Mouse (Mus musculus): ENCODE data around the gene Amz1. TPM values are rescaled to one million over a fixed set of nuclear protein-coding genes. Genes with fewer than 3 reads are reported as not detected.
A peak's percentile ranks its signal among the peaks of the same experiment; 100 is the strongest.

Amz1 gene
- polyA plus RNA-seq (2015; fragmentation: Nextera tagmentation; extraction: Ambion mirVana), result 1.00 and 1.2 TPM in 2 replicates

DNA sequence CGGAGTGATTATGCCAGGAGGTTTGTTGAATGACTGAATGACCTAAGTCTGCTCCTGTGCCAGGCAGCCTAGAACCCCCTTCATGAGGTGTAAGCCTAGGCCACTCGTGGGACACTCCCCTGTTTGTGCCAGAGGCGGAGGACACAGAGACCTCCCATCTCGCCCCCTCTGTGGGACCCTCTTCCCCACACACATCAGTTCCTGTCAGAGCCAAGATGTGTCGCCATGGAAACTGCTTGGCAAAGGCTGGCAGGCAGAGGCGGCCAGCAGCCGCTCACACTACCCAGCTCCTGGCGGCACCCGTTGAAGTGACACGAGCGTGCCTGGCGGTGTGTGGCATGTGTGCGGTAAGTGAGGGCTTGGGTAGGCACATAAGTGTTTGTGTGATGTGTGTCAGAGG, at the start of gene Amz1:
TSS of gene Amz1 (plus strand) at position 306 of the 400 bp plus-strand sequence.
- H3K27ac ChIP-seq (ENCODE audit: low read length), result no peak within 1 kb of the TSS

GRCm38 (mm10) chr5:140675079-140675478, 48.8 kb upstream of the Amz1 start:
- Histone ChIP-seq H3K4me3 (replicated peaks; ENCODE audit: low read length) (no peak overlapping the region), H3K36me3 (ENCODE audit: control insufficient read depth, insufficient read depth, low read length) (peaks cover 3% of the 10 kb centered on the region; the same call in 1 of the 2 replicates), H3K4me1 (ENCODE audit: control insufficient read depth, insufficient read depth, low read length) (no peaks in the 10 kb centered on the region), H3K27me3 (ENCODE audit: control insufficient read depth, insufficient read depth, low read length) (no peaks in the 10 kb centered on the region), H3K4me2 (ENCODE audit: low read depth, low read length) (no peak overlapping the region), H3K9me3 (replicated peaks; ENCODE audit: control insufficient read depth, low read length) (no peaks in the 10 kb centered on the region), H3K9ac (ENCODE audit: low read length) (no peak overlapping the region), H3K27ac (ENCODE audit: low read length) (no peak overlapping the region)
- ATAC-seq (ENCODE audit: insufficient read depth, low FRiP score), result no peak
- 74% methylated on average over 11 of the region's 11 CpGs for WGBS

More for the DNA sequence above, at the start of gene Amz1:
- Histone ChIP-seq H3K4me2 (ENCODE audit: low read depth, low read length) (no peak within 1 kb of the TSS), H3K4me3 (replicated peaks; ENCODE audit: low read length) (no peak within 1 kb of the TSS), H3K4me1 (ENCODE audit: control insufficient read depth, insufficient read depth, low read length) (no peaks in the 10 kb centered on the region), H3K9me3 (replicated peaks; ENCODE audit: control insufficient read depth, low read length) (0 out of 2 replicates have a peak, but pooled peaks cover 5% of the 10 kb centered on the region), H3K36me3 (ENCODE audit: control insufficient read depth, insufficient read depth, low read length) (peaks cover 7% of the 10 kb centered on the region), H3K9ac (ENCODE audit: low read length) (no peak within 1 kb of the TSS), H3K27me3 (ENCODE audit: control insufficient read depth, insufficient read depth, low read length) (no peaks in the 10 kb centered on the region)
- WGBS, result 80% methylated on average over 13 of the region's 13 CpGs
- no peak for ATAC-seq (ENCODE audit: insufficient read depth, low FRiP score)

- H3K27me3 ChIP-seq (ENCODE audit: control insufficient read depth, insufficient read depth, low read length), result no peaks in the 10 kb centered on the region
- H3K9ac ChIP-seq (ENCODE audit: low read length), result no peak overlapping the region
- ATAC-seq (ENCODE audit: insufficient read depth, low FRiP score), result no peak
- H3K4me3 ChIP-seq (replicated peaks; ENCODE audit: low read length), result no peak overlapping the region
- H3K9me3 ChIP-seq (replicated peaks; ENCODE audit: control insufficient read depth, low read length), result no peaks in the 10 kb centered on the region
- H3K4me2 ChIP-seq (ENCODE audit: low read depth, low read length), result no peak overlapping the region
- WGBS, result 88% methylated on average over 11 of the region's 11 CpGs
- H3K4me1 ChIP-seq (ENCODE audit: control insufficient read depth, insufficient read depth, low read length), result no peaks in the 10 kb centered on the region
- H3K36me3 ChIP-seq (ENCODE audit: control insufficient read depth, insufficient read depth, low read length), result no peaks in the 10 kb centered on the region
- H3K27ac ChIP-seq (ENCODE audit: low read length), result no peak overlapping the region
Observed at GRCm38 (mm10) chr5:140675640-140676039, 48.3 kb upstream of the Amz1 start.

- Histone ChIP-seq H3K4me2 (ENCODE audit: low read depth, low read length) (no peak overlapping the region), H3K9me3 (replicated peaks; ENCODE audit: control insufficient read depth, low read length) (no peaks in the 10 kb centered on the region), H3K4me3 (replicated peaks; ENCODE audit: low read length) (no peak overlapping the region), H3K27ac (ENCODE audit: low read length) (no peak overlapping the region), H3K9ac (ENCODE audit: low read length) (no peak overlapping the region), H3K27me3 (ENCODE audit: control insufficient read depth, insufficient read depth, low read length) (no peaks in the 10 kb centered on the region), H3K36me3 (ENCODE audit: control insufficient read depth, insufficient read depth, low read length) (no peaks in the 10 kb centered on the region), H3K4me1 (ENCODE audit: control insufficient read depth, insufficient read depth, low read length) (no peaks in the 10 kb centered on the region)
- 83% methylated on average over 6 of the region's 6 CpGs for WGBS
- no peak for ATAC-seq (ENCODE audit: insufficient read depth, low FRiP score)
Observed at GRCm38 (mm10) chr5:140677137-140677536, 46.8 kb upstream of the Amz1 start.

- Histone ChIP-seq H3K4me1 (ENCODE audit: control insufficient read depth, insufficient read depth, low read length) (no peaks in the 10 kb centered on the region), H3K9ac (ENCODE audit: low read length) (no peak overlapping the region), H3K9me3 (replicated peaks; ENCODE audit: control insufficient read depth, low read length) (no peaks in the 10 kb centered on the region), H3K36me3 (ENCODE audit: control insufficient read depth, insufficient read depth, low read length) (no peaks in the 10 kb centered on the region), H3K4me3 (replicated peaks; ENCODE audit: low read length) (no peak overlapping the region), H3K4me2 (ENCODE audit: low read depth, low read length) (no peak overlapping the region), H3K27me3 (ENCODE audit: control insufficient read depth, insufficient read depth, low read length) (no peaks in the 10 kb centered on the region), H3K27ac (ENCODE audit: low read length) (no peak overlapping the region)
- no peak for ATAC-seq (ENCODE audit: insufficient read depth, low FRiP score)
- WGBS, result 91% methylated on average over 6 of the region's 6 CpGs
Observed at GRCm38 (mm10) chr5:140680051-140680450, 43.9 kb upstream of the Amz1 start.

GRCm38 (mm10) chr5:140680950-140681349, 43.0 kb upstream of the Amz1 start:
- Histone ChIP-seq H3K4me3 (replicated peaks; ENCODE audit: low read length) (no peak overlapping the region), H3K4me2 (ENCODE audit: low read depth, low read length) (no peak overlapping the region), H3K9ac (ENCODE audit: low read length) (no peak overlapping the region), H3K9me3 (replicated peaks; ENCODE audit: control insufficient read depth, low read length) (no peaks in the 10 kb centered on the region), H3K4me1 (ENCODE audit: control insufficient read depth, insufficient read depth, low read length) (no peaks in the 10 kb centered on the region), H3K36me3 (ENCODE audit: control insufficient read depth, insufficient read depth, low read length) (no peaks in the 10 kb centered on the region), H3K27me3 (ENCODE audit: control insufficient read depth, insufficient read depth, low read length) (no peaks in the 10 kb centered on the region), H3K27ac (ENCODE audit: low read length) (no peak overlapping the region)
- 100% methylated on average over 1 of the region's 1 CpGs for WGBS
- ATAC-seq (ENCODE audit: insufficient read depth, low FRiP score), result no peak

GRCm38 (mm10) chr5:140682113-140682512, 41.8 kb upstream of the Amz1 start:
- H3K27me3 ChIP-seq (ENCODE audit: control insufficient read depth, insufficient read depth, low read length), result no peaks in the 10 kb centered on the region
- no peak overlapping the region for H3K4me2 ChIP-seq (ENCODE audit: low read depth, low read length)
- no peak overlapping the region for H3K9ac ChIP-seq (ENCODE audit: low read length)
- no peak for ATAC-seq (ENCODE audit: insufficient read depth, low FRiP score)
- WGBS, result 84% methylated on average over 6 of the region's 6 CpGs
- no peak overlapping the region for H3K4me3 ChIP-seq (replicated peaks; ENCODE audit: low read length)
- H3K9me3 ChIP-seq (replicated peaks; ENCODE audit: control insufficient read depth, low read length), result no peaks in the 10 kb centered on the region
- no peaks in the 10 kb centered on the region for H3K4me1 ChIP-seq (ENCODE audit: control insufficient read depth, insufficient read depth, low read length)
- H3K27ac ChIP-seq (ENCODE audit: low read length), result no peak overlapping the region
- no peaks in the 10 kb centered on the region for H3K36me3 ChIP-seq (ENCODE audit: control insufficient read depth, insufficient read depth, low read length)

GRCm38 (mm10) chr5:140684343-140685148, 39.4 kb upstream of the Amz1 start:
- peak; percentile 28; the same call in 1 of the 2 replicates for ATAC-seq (ENCODE audit: insufficient read depth, low FRiP score)
- H3K36me3 ChIP-seq (ENCODE audit: control insufficient read depth, insufficient read depth, low read length), result 0 out of 2 replicates have a peak, but pooled peaks cover 2% of the 10 kb centered on the region
- no peak overlapping the region for H3K9ac ChIP-seq (ENCODE audit: low read length)
- H3K4me3 ChIP-seq (replicated peaks; ENCODE audit: low read length), result no peak overlapping the region
- H3K27ac ChIP-seq (ENCODE audit: low read length), result no peak overlapping the region
- no peaks in the 10 kb centered on the region for H3K9me3 ChIP-seq (replicated peaks; ENCODE audit: control insufficient read depth, low read length)
- no peaks in the 10 kb centered on the region for H3K27me3 ChIP-seq (ENCODE audit: control insufficient read depth, insufficient read depth, low read length)
- H3K4me2 ChIP-seq (ENCODE audit: low read depth, low read length), result no peak overlapping the region
- no peaks in the 10 kb centered on the region for H3K4me1 ChIP-seq (ENCODE audit: control insufficient read depth, insufficient read depth, low read length)
- 58% methylated on average over 16 of the region's 16 CpGs for WGBS

DNA sequence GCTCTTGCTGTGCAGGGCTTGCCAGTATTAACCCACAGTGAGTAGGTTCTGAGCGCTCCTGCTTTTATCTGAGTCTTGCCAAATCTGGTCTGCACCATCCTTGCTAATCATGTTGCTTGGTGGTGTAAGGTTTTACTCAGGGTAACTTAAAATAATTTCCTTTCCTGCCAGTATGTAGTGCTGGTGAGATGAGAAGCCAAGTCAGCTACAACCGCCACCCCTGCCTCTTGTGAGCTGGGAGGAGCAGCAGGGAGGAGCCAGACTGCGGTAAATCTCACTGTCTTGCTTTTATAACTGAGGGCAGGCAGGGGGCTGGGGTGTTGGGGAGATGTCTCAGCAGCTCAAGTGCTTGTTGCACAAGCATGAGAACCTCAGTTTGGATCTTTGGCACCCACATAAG, 35.5 kb upstream of the Amz1 start:
- peaks cover 14% of the 10 kb centered on the region for H3K36me3 ChIP-seq (ENCODE audit: control insufficient read depth, insufficient read depth, low read length)
- H3K4me3 ChIP-seq (replicated peaks; ENCODE audit: low read length), result no peak overlapping the region
- no peak overlapping the region for H3K27ac ChIP-seq (ENCODE audit: low read length)
- H3K4me1 ChIP-seq (ENCODE audit: control insufficient read depth, insufficient read depth, low read length), result no peaks in the 10 kb centered on the region
- no peaks in the 10 kb centered on the region for H3K27me3 ChIP-seq (ENCODE audit: control insufficient read depth, insufficient read depth, low read length)
- WGBS, result 67% methylated on average over 3 of the region's 3 CpGs
- no peaks in the 10 kb centered on the region for H3K9me3 ChIP-seq (replicated peaks; ENCODE audit: control insufficient read depth, low read length)
- H3K4me2 ChIP-seq (ENCODE audit: low read depth, low read length), result no peak overlapping the region
- H3K9ac ChIP-seq (ENCODE audit: low read length), result no peak overlapping the region
- no peak for ATAC-seq (ENCODE audit: insufficient read depth, low FRiP score)
